Mouse (Mus musculus) megakaryocyte, embryonic 14.5 days (primary cell): ENCODE results near the gene Yipf6. TPM values are rescaled to one million over a fixed set of nuclear protein-coding genes. Genes with fewer than 3 reads are reported as not detected.

Experiments
- H3K27me3 ChIP-seq: replicated peaks from 2 replicates; pipeline ENCODE3; 2012; ENCODE audit warnings: inconsistent platforms
- H3K36me3 ChIP-seq: replicated peaks from 2 replicates; pipeline ENCODE3; 2012; ENCODE audit warnings: low read length, inconsistent platforms, mixed read lengths
- H3K4me1 ChIP-seq: 2 replicates; pipeline ENCODE4 v1.6.1; 2012; ENCODE audit warnings: inconsistent platforms
- H3K4me3 ChIP-seq: replicated peaks from 2 replicates; pipeline ENCODE3; 2012; ENCODE audit warnings: moderate library complexity, mild to moderate bottlenecking, inconsistent platforms
- H3K9me3 ChIP-seq: 2 replicates; pipeline ENCODE4 v1.6.1; 2012; ENCODE audit warnings: inconsistent platforms
- FLI1 ChIP-seq: IDR thresholded peaks from 2 replicates; pipeline ENCODE4 v1.6.1; 2012; ENCODE audit warnings: low read length, inconsistent platforms, mixed read lengths
- GATA1 ChIP-seq: IDR thresholded peaks from 3 replicates; pipeline ENCODE4 v1.6.1; 2012; ENCODE audit warnings: mixed read lengths, low read length, inconsistent platforms, borderline replicate concordance
- polyA plus RNA-seq: library from polyadenylated mRNA; stranded (reverse); fragments of >175 nt; gene quantifications from 2 replicates; pipeline ENCODE4 v1.2.3, GENCODE M21; 2012; ENCODE audit warnings: low replicate concordance; ENCODE audit not compliant: insufficient read depth

The Yipf6 gene
- 0.76 and 5.7 TPM in 2 replicates for polyA plus RNA-seq

DNA sequence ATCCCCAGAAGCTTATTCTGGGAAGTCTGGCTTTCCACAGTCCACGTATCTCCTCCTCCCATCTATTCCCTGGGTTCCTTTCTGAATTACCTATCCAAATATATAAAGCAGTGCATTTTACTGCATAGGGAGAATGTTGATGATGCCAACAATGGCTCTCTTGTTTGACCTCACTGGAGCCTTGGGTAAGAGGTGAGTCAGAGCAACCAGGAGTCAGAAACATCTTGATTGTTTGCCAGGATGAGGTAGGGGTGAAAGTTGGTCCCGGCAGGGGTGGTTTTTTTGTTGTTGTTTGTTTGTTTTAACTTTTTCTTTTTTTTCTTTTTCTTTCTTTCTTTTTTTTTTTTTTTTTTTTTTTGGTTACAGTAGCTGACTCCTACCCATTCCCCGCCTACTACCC is at the start of gene Yipf6:
Gene Yipf6, plus strand, starts transcription at position 216 of the 400 bp plus-strand sequence.
- Histone ChIP-seq H3K27me3 (peaks cover 9% of the 10 kb centered on the region), H3K36me3 (peaks cover 11% of the 10 kb centered on the region), H3K4me1 (peaks cover 17% of the 10 kb centered on the region), H3K4me3 (peak within 1 kb of the TSS; percentile 96), H3K9me3 (peaks cover 18% of the 10 kb centered on the region)
- TF ChIP-seq FLI1 = no peak
- no peak for TF ChIP-seq GATA1

GRCm38 (mm10) chrX:98890072-98890405 is 46.1 kb upstream of the Yipf6 start:
- H3K4me1 ChIP-seq = peaks cover 11% of the 10 kb centered on the region; the same call in 1 of the 2 replicates
- H3K9me3 ChIP-seq = no peaks in the 10 kb centered on the region
- TF ChIP-seq GATA1 (no peak), FLI1 (no peak)
- H3K36me3 ChIP-seq = peaks cover 4% of the 10 kb centered on the region
- H3K4me3 ChIP-seq = peak overlapping the region; percentile 94
- H3K27me3 ChIP-seq = peaks cover 14% of the 10 kb centered on the region

GRCm38 (mm10) chrX:98890406-98891116 is 45.6 kb upstream of the Yipf6 start, which contains the start of gene Ophn1:
TSS of gene Ophn1 (minus strand) at chrX:98891025.
- H3K4me3 ChIP-seq = peak within 1 kb of the TSS; percentile 94
- peaks cover 4% of the 10 kb centered on the region for H3K36me3 ChIP-seq
- peaks cover 14% of the 10 kb centered on the region for H3K27me3 ChIP-seq
- no peaks in the 10 kb centered on the region for H3K9me3 ChIP-seq
- no peak for TF ChIP-seq FLI1
- no peak for TF ChIP-seq GATA1
- H3K4me1 ChIP-seq = peaks cover 11% of the 10 kb centered on the region; the same call in 1 of the 2 replicates

DNA sequence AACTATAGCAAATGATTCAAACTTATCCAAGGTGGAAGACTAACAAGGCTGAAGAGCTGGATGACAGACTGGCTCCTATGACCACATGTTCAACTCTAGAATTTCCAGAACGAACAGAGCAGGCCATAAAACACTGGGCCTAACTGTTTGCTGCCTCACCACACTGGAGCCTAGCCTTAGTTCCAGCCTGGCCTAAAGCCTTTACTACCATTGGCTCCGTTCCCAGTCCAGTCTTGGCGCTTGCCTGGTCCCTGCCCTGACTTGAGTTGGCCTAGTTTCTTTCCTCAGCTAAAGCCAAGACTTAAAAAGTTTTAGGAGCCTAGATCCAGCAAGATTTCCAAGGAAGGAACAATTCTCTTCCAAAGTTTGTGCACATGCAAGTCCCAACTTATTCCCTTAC is 37.8 kb upstream of the Yipf6 start:
- Histone ChIP-seq H3K27me3 (peaks cover 2% of the 10 kb centered on the region), H3K4me3 (no peak overlapping the region), H3K4me1 (peaks cover 17% of the 10 kb centered on the region), H3K36me3 (no peaks in the 10 kb centered on the region), H3K9me3 (no peaks in the 10 kb centered on the region)
- TF ChIP-seq GATA1 (no peak), FLI1 (no peak)

DNA sequence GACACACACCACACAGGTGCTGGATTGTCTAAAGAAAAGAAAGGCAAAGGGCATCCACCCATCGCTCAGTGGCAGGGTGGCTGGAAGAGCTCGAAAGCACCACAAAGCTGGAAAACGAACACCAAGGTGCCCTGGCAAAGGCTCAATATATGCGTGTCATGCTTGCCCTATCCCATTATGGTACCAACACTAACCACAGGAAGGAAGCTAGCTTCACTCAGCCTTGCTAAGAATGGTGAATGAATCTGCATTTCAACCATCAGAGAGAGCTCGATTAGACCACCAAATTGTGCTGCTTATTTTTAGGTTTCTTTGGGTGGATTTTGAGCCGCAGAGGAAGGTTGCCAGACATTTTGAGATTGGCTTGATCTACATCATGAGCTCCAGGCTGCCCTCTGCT is 31.9 kb upstream of the Yipf6 start:
- Histone ChIP-seq H3K27me3 (peaks cover 13% of the 10 kb centered on the region), H3K9me3 (no peaks in the 10 kb centered on the region), H3K4me3 (peak overlapping the region; percentile 83), H3K4me1 (peaks cover 57% of the 10 kb centered on the region), H3K36me3 (no peaks in the 10 kb centered on the region)
- TF ChIP-seq GATA1 = no peak
- TF ChIP-seq FLI1 = no peak

DNA sequence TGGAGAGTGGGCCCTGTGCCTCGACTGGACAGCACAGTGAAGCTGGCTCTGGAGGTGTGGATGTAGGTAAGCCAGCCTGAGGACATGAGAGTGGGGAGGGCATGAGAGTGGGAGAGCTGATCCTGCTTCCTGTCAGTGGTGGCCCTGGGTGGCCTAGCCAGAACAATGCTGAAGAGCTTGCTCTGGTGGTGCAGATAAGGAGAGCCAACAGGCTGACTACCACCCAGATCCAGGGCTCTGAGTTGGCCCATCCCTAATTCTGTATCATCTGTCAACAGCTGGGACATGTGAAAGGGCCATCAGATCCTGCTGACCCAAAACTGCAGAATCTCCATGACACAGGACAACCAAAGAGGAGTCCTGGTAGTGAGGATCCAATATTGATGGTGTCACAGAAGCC is 27.2 kb upstream of the Yipf6 start:
- Histone ChIP-seq H3K4me3 (peak overlapping the region; percentile 42), H3K27me3 (peaks cover 13% of the 10 kb centered on the region), H3K4me1 (peaks cover 47% of the 10 kb centered on the region), H3K36me3 (no peaks in the 10 kb centered on the region), H3K9me3 (no peaks in the 10 kb centered on the region; the same call in 1 of the 2 replicates)
- TF ChIP-seq GATA1 = no peak
- no peak for TF ChIP-seq FLI1

DNA sequence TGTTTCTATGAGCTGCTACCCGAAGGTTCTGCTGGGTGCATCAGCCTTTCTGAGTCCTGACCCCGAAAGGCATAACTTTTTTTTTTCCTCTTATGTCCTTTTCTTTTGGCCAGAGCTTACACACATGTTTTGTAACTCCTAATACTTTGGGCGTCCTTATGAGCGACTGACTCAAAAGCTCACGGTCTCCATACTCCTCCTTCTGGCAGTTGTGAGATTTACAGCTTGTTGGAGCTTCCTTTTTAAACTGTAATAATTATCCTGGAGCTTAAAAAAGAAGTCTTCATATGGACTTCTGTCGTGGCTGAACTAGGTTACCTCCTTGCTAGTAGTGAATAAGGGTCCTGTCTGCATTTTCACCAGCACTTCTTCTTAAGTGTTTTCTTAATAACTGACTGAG is 16.7 kb upstream of the Yipf6 start:
- no peak for TF ChIP-seq GATA1
- TF ChIP-seq FLI1 = no peak
- Histone ChIP-seq H3K9me3 (no peaks in the 10 kb centered on the region), H3K36me3 (no peaks in the 10 kb centered on the region), H3K27me3 (no peaks in the 10 kb centered on the region), H3K4me1 (peaks cover 12% of the 10 kb centered on the region; the same call in 1 of the 2 replicates), H3K4me3 (no peak overlapping the region)

DNA sequence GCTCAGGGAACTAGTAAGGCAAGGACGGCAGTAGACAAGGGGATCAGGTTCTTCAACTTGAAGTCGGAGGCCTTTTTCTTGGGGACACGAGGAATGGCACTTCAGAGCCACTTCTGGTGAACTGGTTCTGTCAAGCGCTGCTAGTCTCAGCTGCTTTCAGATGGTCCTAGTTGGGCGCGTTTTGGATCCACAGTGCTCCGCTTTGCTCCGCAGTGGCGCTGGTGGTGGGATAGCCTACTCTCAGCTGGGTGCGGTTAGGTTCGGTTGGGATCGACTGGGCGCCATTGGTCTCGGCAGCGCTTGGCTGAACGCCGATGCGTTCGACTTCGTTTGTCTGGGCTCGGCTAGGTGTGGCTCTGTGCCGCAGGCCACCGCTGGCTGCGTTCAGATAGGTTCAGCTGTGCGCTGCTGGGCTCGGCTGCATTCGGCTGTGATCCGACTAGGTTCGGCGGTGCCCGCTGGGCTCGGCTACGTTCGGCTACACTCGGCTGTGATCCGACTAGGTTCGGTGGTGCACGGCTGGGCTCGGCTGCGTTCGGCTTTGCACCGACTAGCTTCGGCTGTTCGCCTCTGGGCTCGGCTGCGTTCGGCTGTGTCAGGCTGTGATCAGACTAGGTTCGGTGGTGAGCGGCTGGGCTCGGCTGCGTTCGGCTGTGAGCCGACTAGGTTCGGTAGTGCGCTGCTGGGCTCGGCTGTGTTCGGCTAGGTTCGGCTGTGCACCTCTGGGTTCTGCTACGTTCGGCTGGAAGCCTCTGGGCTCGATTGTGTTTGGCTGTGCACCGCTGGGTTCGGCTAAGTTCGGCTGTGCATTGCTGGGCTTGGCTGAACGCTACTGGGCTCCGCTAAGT is 815 bp downstream of the Yipf6 start:
- Histone ChIP-seq H3K9me3 (peaks cover 18% of the 10 kb centered on the region), H3K4me1 (peaks cover 17% of the 10 kb centered on the region), H3K27me3 (peaks cover 9% of the 10 kb centered on the region), H3K4me3 (peak overlapping the region; percentile 96), H3K36me3 (peaks cover 16% of the 10 kb centered on the region)
- TF ChIP-seq FLI1 = no peak

DNA sequence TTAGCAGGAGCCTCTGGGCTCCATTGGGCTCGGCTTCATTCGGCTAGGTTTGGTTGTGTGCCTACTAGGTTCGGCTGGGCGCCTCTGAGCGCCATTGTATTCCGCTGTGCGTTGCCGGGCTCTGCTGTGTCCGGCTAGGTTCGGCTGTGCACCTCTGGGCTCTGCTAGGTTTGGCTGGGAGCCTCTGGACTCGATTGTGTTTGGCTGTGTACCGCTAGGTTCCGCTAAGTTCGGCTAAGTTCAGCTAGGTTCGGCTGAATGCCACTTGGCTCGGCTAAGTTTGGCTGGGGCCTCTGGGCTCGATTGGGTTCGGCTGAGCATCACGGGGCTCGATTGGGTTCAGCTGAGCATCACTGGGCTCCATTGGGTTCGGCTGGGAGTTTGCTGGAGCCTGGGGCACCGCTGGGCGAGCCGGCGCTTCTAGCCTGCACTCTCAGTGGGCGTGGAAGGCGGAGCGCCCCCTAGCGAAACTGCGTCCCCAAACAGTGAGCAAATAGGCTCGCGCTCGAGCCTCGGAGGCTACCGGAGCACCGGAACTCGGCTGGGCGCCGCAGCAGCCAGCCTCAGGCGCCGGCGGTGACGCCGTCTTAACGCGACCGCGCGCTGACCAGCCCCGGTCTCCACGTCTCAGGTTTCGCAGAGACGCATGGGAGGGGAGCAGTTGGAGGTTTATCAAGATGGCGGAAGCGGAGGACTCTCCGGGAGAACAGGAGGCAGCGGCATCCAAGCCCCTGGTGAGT is 1.6 kb downstream of the Yipf6 start:
- H3K4me1 ChIP-seq = peaks cover 17% of the 10 kb centered on the region
- H3K27me3 ChIP-seq = peaks cover 7% of the 10 kb centered on the region
- H3K4me3 ChIP-seq = peak overlapping the region; percentile 96
- peaks cover 18% of the 10 kb centered on the region for H3K9me3 ChIP-seq
- peaks cover 24% of the 10 kb centered on the region for H3K36me3 ChIP-seq
- TF ChIP-seq FLI1 = no peak
- TF ChIP-seq GATA1 = 0 out of 3 replicates have a peak, but pooled peaks have one; percentile 16
